Mouse (Mus musculus) E14TG2a.4 (cell line): ENCODE measurements at regions not wholly inside any gene's neighbourhood (a gene's known extent, or its start where the extent isn't known, plus 50 kb on each side); places are given as distances from the start of the nearest gene placed in this dataset.

Experiments
- H3K27me3 ChIP-seq: 2 replicates; pipeline ENCODE4 v1.6.1; 2014; ENCODE audit warnings: low read length, control low read depth; ENCODE audit not compliant: insufficient read depth
- H3K36me3 ChIP-seq: 2 replicates; pipeline ENCODE4 v1.6.1; 2014; ENCODE audit warnings: low read length, control low read depth; ENCODE audit not compliant: insufficient read depth
- H3K4me1 ChIP-seq: replicated peaks from 2 replicates; pipeline ENCODE4 v1.6.1; 2014; ENCODE audit warnings: low read depth, low read length, control low read depth
- H3K4me3 ChIP-seq: replicated peaks from 2 replicates; pipeline ENCODE4 v1.5.1; 2014; ENCODE audit warnings: mild to moderate bottlenecking, low read length
- H3K9me3 ChIP-seq: 2 replicates; pipeline ENCODE4 v1.6.1; 2014; ENCODE audit warnings: low read length, control low read depth
- CTCF ChIP-seq: conservative IDR thresholded peaks from 2 replicates; pipeline ENCODE4 v1.5.1; 2014; ENCODE audit warnings: low read length
- NANOG ChIP-seq: IDR thresholded peaks from 2 replicates; pipeline ENCODE4 v1.6.1; 2014; ENCODE audit warnings: borderline replicate concordance, low read length, mixed read lengths
- POU5F1 ChIP-seq: IDR thresholded peaks from 2 replicates; pipeline ENCODE4 v1.6.1; 2014; ENCODE audit warnings: low read length, borderline replicate concordance

DNA sequence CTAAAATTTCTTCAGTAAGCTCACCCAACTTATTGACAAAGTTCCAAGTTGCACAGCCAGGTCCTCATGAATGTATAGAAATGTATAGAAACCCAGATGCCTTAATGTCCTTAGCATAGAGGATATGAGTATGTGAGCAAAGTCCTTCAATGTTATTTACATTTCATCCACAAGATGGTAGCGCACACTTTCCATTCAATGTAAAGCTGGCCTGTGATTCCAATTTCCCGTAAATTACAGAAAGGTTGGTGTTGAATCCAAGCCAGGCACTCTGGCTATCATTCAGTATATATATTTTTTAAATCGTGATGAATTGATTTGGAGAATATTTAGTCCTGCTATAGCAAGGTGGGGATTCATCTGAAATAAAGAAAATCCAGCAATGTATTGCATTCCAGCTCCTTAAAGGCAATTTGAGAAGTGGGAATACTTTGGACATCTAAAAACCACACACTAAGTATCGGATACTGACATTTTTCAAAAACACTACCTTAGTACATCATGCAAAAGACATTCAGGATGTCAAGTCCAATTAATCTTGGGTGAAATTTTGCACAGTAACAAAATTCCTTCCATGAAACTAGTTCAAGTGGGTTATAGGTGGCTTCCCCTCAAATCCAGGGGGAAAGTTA is 154.6 kb downstream of the Pah start:
- H3K4me1 ChIP-seq = no peaks in the 10 kb centered on the region
- H3K4me3 ChIP-seq = no peak overlapping the region
- no peaks in the 10 kb centered on the region for H3K36me3 ChIP-seq
- TF ChIP-seq POU5F1 (no peak), NANOG (no peak)
- no peaks in the 10 kb centered on the region for H3K27me3 ChIP-seq
- H3K9me3 ChIP-seq = no peaks in the 10 kb centered on the region

DNA sequence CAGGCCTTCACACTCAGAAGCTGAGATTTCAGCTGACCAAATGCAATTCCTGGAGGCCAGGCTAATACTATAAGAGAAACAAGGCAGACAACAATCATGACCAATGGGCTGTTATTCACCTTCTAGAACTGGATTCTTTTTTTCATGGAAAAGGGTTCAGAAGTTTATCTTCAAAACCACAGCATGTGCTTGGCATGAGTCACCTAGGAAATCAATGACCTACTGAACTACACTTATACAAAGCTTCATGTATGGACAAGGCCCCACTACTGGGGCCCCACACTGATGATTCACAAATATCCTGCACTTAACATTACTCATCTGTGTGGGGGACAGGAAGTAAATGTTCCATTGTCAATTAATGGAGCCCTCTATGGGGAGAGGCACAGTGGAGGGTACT is 157.4 kb downstream of the Pah start:
- H3K36me3 ChIP-seq = no peaks in the 10 kb centered on the region
- TF ChIP-seq POU5F1 = no peak
- TF ChIP-seq CTCF = no peak
- H3K4me1 ChIP-seq = peaks cover under 1% of the 10 kb centered on the region
- no peaks in the 10 kb centered on the region for H3K27me3 ChIP-seq
- H3K4me3 ChIP-seq = no peak overlapping the region
- no peaks in the 10 kb centered on the region for H3K9me3 ChIP-seq

DNA sequence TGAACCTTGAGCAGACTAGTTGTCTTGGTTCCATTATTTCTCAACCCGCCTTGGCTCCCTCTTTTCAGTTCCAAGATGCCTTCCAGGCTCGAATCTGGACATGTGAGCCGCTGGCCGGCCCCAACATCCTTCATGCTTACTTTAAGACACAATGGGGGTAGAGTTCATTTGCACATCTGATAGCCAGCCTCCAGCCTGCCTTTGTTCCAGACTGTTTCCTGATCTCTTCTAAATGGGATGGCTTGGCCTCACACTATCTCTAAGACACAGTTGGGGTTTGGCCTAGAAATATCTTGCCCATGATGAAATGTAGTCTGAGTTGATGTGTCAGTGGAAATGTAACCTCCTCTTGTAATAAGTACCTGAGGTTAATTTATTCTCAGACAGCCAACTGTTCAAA is 164.7 kb downstream of the Pah start:
- no peaks in the 10 kb centered on the region for H3K27me3 ChIP-seq
- H3K9me3 ChIP-seq = no peaks in the 10 kb centered on the region
- H3K4me1 ChIP-seq = peaks cover 27% of the 10 kb centered on the region
- H3K36me3 ChIP-seq = no peaks in the 10 kb centered on the region
- TF ChIP-seq CTCF (no peak), POU5F1 (no peak), NANOG (peak; percentile 70; the same call in 1 of the 2 replicates)
- no peak overlapping the region for H3K4me3 ChIP-seq

DNA sequence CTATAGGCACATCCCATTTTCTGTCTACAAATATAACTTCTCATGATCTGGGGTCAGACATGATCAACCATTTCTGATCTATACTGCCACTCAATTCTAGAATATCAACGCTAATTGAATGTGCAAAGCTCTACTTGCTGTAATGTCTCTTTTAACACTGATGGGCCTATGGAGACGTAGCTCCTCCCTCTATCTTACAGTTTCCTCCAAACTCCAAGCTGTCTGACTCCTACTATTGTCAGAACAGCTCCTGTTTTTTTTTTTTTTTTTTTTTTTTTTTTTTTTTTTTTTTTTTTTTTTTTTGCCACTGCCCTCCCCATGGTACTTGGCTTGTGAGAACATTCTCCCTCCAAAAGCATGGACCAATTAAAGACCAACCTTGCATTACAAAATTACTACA is 165.2 kb downstream of the Pah start:
- Histone ChIP-seq H3K27me3 (no peaks in the 10 kb centered on the region), H3K9me3 (no peaks in the 10 kb centered on the region), H3K36me3 (no peaks in the 10 kb centered on the region), H3K4me3 (no peak overlapping the region), H3K4me1 (peaks cover 27% of the 10 kb centered on the region)
- TF ChIP-seq NANOG (no peak), POU5F1 (no peak)

DNA sequence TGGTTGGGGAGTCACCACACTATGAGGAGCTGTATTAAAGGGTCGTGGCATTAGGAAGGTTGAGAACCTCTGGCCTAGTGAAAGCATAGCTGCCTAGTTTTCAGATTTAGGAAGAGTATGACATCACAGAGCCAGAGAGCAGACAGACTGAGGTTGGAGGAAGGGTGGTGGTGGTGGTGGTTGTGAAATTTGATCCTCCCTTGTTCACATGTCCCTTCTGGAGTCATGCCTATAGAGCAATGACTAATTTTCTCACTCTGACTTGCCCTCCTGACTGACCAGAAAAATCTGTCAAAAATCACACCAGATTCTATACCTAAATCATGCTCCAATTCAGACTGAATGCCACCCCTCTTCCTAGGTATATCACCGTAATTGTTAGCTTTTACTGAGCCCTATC is 166.2 kb downstream of the Pah start:
- H3K27me3 ChIP-seq = no peaks in the 10 kb centered on the region

DNA sequence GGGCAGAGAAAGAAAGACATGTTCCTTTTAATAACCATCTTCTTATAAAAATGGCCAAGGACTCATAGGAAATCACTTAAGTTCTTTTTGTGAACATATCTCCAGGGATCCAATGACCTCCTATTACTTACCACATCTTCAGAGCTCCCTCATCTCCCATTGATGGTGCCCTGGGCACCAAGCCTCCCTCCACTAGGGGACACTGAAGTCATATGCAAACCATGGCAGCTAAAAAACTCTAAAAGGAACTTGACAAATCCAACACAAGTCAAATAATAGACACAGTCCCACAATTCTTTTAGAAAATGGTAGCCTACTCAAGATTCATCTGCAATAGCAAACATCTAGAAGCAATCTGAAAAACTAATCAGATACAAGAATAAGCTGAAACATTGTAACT is 167.2 kb upstream of the Igf1 start:
- H3K4me1 ChIP-seq = peaks cover 9% of the 10 kb centered on the region
- TF ChIP-seq POU5F1 (no peak), CTCF (no peak), NANOG (no peak)
- no peaks in the 10 kb centered on the region for H3K27me3 ChIP-seq
- no peak overlapping the region for H3K4me3 ChIP-seq
- H3K9me3 ChIP-seq = no peaks in the 10 kb centered on the region
- no peaks in the 10 kb centered on the region for H3K36me3 ChIP-seq

More for the DNA sequence above, 166.2 kb downstream of the Pah start:
- Histone ChIP-seq H3K9me3 (no peaks in the 10 kb centered on the region), H3K4me3 (no peak overlapping the region), H3K4me1 (peaks cover 27% of the 10 kb centered on the region), H3K36me3 (no peaks in the 10 kb centered on the region)
- TF ChIP-seq POU5F1 (no peak), NANOG (no peak), CTCF (no peak)

DNA sequence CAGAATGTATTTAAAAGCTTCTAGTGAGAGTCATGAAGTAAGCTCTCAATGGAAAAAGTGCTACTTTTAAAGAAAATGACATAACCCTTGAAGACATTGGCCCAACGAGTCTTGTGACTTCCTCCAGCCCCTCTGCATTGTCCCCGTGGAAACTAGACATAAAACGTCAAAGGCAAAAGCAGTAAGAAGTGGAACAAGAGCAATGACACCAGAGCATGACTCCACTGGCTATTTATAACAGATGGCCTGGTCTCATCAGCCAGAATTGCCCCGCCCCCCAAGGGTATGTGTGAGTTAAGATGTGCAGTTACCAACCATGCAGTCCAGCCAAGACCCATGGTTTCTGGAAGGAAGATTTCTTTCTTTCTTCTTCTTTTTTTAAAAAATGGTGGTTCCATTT is 161.6 kb upstream of the Igf1 start:
- Histone ChIP-seq H3K27me3 (peaks cover 2% of the 10 kb centered on the region; the same call in 1 of the 2 replicates), H3K36me3 (no peaks in the 10 kb centered on the region), H3K4me1 (no peaks in the 10 kb centered on the region), H3K4me3 (no peak overlapping the region), H3K9me3 (no peaks in the 10 kb centered on the region)
- no peak for TF ChIP-seq NANOG
- TF ChIP-seq CTCF = no peak

DNA sequence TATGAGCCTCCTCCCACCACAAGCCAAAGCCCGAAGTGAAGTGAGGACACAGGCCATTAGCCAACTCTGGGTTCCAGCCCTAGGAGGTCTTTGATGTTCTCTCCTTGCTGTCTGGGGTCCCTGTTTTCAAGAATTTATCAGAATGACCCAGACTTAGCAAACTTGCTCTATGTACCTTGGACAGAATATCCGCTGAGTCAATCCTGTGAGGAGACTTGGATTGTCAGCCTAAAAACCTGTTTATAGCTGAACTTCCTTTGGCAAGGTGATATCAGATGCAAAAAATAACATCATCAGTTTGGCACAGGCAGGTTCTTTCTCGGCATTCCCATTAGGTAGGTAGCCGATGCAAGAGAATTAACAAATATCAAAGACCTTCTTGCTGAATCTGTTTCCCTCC is 146.9 kb upstream of the Igf1 start:
- no peaks in the 10 kb centered on the region for H3K27me3 ChIP-seq
- H3K9me3 ChIP-seq = no peaks in the 10 kb centered on the region
- H3K4me1 ChIP-seq = no peaks in the 10 kb centered on the region
- H3K4me3 ChIP-seq = no peak overlapping the region
- TF ChIP-seq CTCF = no peak
- TF ChIP-seq NANOG = no peak
- TF ChIP-seq POU5F1 = no peak
- H3K36me3 ChIP-seq = no peaks in the 10 kb centered on the region

DNA sequence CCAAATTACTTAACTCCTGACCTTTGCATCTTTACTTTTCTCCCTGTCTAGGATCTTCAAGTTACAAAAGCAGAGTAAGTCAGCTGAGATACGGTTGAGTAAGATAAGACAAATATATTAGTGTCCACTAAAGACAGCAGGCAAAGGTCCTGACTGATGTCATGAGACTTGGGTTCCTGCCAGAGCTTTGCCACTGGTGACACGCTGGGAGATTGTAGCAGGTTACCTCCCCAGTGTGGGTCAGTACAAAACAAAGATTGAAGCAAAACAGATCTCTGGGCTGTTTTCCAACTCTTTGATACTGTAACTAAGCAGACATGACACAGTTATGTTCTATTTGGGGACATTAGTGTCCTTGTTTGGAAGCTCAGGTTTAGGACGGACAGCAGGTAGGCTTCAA is 146.3 kb upstream of the Igf1 start:
- no peak overlapping the region for H3K4me3 ChIP-seq
- no peaks in the 10 kb centered on the region for H3K27me3 ChIP-seq
- no peaks in the 10 kb centered on the region for H3K4me1 ChIP-seq
- no peaks in the 10 kb centered on the region for H3K36me3 ChIP-seq
- TF ChIP-seq NANOG (no peak), CTCF (no peak), POU5F1 (no peak)
- H3K9me3 ChIP-seq = no peaks in the 10 kb centered on the region
